Mouse (Mus musculus) brain, embryonic 18.5 days (tissue): Measurements from ENCODE around the gene Lmbrd2.
"Not testable (repeated sequence)": the region's sequence is repeated elsewhere in the genome, so short reads cannot be mapped to it uniquely, and the experiment has no call there.

Source experiments
- DNase-seq: peaks from one replicate; pipeline ENCODE4 v3.0.0-alpha.2; 2012; ENCODE audit warnings: low read depth, low spot score

Lmbrd2 gene

DNA sequence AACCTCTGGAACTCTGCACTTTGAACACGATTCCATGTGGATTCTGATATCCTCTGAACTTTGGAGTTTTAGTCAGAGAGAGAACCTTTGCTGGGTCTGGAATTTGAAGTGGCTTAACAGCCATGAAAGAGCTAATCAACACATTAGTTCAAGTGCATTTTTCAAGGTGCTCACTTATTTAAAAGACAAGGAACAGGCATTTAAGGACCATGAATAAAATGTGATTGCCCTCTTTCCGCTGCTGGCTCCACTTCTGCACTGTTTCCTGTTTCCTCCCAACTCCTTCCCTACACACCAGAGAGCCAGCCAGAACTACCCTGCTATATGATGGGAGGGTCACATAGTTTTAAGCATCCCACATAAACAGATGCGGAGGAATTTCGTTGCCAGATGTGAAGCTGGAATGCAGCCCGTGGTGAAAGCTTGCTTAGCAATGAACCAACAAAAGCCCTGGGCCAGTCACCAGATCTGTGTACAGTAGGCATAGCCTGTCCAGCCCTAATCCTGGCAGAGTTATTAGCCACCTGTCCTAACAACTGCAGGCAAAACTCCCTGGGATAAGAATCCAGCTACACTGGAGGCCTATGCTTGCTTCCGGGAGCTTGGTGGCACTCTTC, 5.4 kb upstream of the Lmbrd2 start:
- no peak for DNase-seq

DNA sequence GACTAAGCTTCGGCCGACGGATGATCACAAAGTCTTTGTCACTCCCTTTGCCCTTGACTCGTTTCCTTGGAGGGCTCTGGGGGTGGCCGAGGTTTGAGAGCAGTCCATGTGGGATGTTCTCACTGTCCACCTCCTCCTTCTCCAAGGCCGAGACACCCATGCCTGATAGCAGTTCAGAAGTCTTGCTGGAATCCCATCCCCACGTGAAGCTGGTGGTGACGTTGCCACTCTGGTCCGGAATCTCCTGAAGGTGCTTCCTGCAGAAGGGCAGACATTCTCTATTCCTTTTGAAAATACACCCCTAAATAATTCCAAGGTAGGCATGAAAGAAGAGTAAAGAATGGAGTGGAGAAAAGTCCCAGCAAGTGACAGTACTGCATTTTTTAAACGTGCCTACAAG, 903 bp upstream of the Lmbrd2 start:
- DNase-seq: no peak

DNA sequence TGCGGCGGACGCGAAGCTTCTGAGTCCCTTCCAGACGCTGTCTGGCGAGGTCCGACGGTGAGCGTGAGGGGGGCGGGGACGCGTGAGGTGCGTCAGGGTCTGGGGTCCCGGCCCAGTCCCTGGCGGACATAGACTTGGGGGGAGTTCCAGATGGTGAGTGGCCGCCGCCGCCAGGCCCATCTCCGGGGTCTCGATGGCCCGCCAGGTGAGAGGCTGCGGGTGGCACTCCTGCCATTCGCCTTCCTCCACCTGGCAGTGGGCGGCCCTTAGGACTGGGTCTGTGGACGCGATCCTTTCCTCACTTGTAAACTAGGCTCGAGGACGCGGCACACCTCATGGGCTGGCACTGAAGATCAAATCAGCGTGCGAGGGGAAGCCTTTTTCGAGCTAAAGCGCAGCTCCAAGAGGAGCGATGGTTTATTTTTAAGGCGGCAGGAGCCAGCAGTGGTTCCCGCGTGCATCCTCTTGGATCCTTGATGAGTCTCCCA, 378 bp downstream of the Lmbrd2 start:
- no peak for DNase-seq

DNA sequence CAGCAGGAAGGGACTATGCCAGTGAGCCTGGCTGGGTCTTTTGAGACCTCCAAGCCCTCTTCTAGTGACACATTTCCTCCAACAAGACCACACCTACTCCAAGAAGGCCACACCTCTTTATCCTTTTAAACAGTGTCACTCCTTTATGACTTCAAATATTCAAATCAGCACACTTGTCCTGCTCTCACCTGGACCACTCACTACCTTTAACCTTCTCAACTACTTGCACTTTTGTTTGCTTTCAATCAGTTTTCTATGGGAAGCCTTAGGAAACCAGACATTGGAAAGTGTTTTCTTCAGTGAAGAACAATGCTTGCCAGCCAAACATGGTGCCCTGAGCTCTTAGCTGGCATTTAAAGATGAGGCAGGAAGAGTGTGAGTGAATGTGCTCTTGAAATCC, 15.0 kb downstream of the Lmbrd2 start, which contains the start of gene Skp2:
Gene Skp2 (minus strand): TSS at position 101 of the 400 bp plus-strand sequence.
- DNase-seq: no peak

DNA sequence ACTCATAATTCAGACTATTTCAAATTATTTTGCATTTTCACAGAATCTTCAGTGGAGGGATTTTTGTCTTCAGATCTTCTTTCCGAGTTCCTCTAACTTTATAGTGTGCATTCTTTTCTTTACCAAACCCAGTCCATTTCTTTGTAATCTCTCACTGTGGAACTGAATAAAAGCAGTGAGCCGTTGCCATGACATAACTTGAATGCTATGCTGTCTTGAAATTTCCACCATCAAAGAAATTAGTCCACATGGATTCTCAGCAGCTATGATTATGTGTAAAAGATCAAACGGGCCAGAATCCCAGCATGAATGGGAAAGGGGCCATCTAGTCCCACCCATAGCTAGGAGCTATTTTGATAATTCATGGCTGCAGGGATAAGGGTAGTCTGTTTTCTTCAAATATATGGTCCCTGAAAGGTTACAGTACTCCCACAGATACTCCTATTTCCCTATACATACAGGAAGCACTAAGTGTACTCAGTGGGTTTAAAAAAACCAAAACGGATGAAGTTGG, 22.3 kb downstream of the Lmbrd2 start:
- DNase-seq: no peak

DNA sequence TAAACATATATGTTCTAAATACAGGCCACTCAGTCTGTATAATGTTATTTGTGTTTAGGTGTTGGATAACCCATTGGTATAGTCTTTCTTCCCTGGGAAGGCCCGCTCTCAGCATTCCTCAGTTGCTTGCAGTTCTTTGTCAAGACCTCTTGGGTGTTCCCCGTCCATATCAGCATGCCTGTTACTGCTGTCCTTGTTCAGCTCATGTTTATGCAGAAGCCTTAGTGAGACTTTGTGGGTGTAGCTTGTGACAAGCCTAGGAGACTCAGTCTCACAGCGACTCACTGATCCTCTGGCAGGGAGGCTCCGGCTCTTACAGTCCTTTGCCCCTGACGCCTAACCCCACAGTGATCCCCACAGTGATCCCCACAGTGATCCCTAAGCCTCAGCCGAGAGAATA, 23.8 kb downstream of the Lmbrd2 start:
- no peak for DNase-seq

DNA sequence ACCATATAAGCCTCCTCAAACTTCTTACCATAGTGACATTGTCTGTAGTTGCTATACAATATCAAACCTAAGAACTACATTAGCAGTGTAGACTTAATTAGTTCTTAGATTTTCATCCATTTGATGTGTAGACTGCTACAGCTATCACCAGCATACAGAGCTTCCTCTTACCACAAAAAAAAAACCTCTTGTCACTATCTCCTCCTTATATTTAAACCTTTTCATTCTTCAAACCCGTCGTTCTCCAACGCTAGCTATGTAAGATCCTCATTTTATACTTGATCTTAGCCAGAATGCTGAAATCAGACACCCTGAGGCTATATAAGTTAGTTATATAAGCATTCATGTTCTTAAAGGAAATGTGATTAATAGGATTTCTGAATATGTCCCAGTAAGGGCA, 36.7 kb downstream of the Lmbrd2 start:
- no peak for DNase-seq

DNA sequence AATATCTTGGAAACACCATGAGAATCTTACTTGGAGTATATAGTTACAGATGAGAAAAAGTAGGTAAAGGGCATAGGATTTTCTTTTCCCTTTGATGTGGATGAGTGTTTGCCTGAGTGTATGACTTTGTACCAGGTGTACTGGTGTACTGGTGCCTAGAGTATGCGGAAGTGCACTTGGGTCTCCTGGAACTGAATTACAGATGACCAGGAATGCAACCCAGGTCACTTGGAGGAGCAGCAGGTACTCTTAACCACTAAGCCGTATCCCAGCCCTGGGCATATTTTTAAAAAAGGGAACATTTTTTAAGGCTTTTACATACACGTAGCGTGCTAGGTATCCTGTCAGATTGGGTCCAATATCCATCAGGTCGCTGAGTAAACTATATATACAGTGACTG, 43.6 kb downstream of the Lmbrd2 start:
- no peak for DNase-seq

DNA sequence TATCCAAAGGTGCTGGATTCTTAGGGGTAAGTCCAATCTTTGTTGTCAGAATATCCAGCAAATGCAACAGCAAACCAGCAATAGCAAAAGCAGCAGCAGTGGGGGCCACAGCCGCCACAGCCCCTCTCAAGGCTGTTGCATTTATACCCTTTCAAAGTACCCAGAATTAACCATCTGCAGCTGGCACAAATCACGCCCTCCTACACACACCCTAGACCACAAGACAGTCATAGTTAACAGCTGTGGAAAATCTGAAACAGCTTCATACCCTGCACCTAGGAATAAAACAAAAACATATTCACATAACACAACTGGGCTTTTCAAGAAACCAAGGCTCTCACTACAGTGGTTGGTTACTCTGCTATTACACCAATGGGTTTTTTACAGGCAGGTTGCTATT, 49.4 kb downstream of the Lmbrd2 start:
- no peak for DNase-seq

DNA sequence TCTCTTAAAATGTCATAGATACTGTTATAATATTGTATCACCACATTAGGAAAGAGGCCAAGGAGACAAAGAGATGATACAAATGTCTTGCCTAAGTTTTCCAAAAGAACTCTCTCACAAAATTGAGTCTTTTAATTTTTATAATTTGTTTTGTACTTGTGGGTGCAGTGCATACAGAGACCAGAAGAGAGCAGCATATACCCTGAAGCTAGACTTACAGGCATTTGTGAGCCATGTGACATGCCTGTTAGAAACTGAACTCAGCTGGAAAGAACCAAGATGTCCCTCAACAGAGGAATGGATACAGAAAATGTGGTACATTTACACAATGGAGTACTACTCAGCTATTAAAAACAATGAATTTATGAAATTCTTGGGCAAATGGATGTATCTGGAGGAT, 52.3 kb downstream of the Lmbrd2 start:
- DNase-seq: not testable (repeated sequence)

DNA sequence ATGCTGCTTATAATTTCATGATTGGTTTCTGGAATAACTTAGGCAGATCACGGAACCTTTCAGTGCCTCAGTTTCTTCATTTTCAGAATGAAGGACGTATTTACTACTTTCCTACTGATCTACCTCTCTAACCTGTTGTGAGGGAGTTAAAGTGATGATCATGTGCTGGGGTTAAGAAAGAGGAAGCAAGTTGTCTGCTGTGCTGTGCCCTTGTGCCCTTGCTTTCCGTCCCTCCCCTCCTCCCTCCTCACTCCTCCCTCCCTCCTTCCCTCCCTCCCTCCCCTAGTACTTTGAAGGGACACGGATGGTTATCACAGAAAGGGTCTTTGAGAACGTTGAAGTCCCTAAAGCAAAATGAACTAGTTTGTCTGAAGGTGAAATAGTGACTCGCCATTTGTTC, 58.1 kb downstream of the Lmbrd2 start:
- DNase-seq: no peak

DNA sequence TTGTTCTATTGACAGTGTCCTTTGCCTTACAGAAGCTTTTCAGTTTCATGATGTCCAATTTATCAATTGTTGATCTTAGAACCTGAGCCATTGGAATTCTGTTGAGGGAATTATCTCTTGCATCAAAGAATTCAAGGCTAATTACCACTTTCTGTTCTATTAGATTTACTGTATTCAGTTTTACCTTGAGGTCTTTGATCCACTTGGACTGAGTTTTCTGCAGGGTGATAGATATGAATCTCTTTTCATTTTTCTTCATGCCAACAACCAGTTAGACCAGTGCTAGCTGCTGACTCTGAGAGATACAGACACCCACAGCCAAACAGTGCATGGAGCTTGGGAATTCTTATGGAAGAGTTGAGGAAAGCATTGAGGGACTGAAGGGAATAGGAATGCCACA, 71.5 kb downstream of the Lmbrd2 start:
- no peak for DNase-seq

DNA sequence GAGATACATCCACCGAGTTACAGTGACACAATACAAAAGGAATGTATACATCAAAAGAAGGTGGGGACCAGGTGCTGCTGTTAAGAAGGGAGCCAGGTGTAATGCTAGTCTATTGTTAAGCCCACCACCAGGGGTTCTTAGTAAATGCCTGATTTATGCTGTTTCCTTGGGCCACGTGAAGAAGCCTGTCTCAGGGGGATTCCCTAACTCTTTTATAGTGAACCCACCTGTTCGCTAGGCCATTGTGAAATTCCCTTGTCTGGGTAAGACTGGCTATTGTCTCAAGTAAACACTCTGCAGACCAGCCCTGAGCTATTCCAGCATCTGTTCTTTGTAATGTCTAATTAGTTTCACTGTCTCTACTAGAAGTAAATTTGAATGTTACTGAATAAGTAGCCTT, 72.7 kb downstream of the Lmbrd2 start:
- not testable (repeated sequence) for DNase-seq

DNA sequence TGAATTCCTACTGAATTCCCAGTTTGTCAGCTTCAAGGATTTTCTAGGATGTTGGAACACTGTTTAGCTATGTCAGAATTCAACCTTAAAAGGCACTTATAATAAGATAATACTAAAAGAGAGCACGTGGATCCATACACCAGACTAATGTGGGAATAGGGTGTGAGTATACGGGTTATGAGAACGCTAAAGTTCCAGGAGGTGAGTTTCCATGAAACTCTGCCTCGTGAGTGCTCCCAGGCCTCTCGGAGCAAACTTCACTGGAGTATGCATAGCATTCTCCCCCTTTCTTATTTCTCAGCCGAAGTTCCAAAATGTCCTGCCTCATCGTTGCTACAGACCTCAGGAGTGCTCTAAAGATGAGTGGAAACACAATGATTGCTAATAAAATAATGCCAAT, 73.1 kb downstream of the Lmbrd2 start:
- DNase-seq: not testable (repeated sequence)

DNA sequence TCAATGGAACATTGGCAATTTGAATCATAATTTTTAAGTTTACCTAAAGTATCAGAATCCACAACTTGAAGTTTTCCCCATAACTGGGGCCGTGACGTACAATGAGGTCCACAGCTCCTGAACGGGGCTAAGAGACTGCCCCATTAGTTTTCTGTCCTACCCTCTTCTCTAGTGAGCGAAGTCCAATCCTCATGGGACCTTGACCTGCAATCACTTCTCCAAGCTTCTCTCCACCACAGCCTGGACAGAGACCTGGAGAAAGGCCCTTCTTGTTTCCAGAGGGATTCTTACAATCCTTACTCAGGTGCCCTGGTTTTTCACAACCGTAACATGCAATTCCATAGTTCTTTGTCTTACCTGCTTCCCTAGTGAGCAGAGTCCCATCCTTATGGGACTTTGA, 76.1 kb downstream of the Lmbrd2 start:
- DNase-seq: no peak

DNA sequence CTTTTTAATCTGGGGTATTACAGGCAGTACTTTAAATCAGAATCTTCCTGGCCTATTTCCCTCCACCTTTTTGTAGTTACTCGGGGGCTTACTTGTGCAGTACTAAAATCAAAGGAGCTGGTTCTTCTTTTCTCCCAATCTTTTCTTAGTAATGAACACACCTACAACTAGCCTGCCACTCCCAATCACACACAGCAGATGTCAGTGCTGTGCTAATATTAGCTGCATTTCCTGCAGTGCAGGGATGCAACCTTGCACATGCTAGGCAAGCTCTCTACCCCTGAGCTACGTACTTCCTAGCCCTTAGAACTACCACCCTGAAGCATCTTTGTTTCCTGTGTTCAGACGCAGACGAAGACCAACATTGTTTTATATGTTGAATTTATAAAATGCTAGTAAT, 90.6 kb downstream of the Lmbrd2 start:
- not testable (repeated sequence) for DNase-seq

DNA sequence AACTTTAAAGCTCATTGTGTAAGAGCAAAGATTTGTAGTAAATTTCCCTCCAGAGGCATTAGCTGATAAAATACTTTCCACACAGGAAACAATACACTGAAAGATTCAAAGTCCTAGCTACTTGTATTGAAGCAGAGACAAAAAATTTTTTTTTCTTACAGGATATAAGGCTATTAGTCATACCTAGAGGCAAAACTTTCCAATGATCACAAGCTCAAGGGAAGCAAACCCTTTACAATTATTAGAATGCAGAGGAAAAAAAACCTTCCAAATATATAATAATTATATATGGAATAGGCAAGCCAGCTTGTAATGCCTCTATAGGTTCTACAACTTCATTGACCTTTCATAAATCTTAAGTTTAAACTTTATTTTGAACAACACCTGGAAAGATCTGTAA, 106.0 kb downstream of the Lmbrd2 start:
- no peak for DNase-seq
